Mouse (Mus musculus) ES-Bruce4 (cell line): Measurements from ENCODE around the gene Fgfr2. TPM values are rescaled to one million over a fixed set of nuclear protein-coding genes. Genes with fewer than 3 reads are reported as not detected.

Source experiments
- H3K27ac ChIP-seq: 2 replicates; pipeline ENCODE4 v1.5.1; 2012; ENCODE audit warnings: low read length, inconsistent platforms; ENCODE audit not compliant: insufficient read depth
- H3K27me3 ChIP-seq: 2 replicates; pipeline ENCODE4 v1.6.1; 2012; ENCODE audit warnings: mild to moderate bottlenecking, low read length, inconsistent platforms; ENCODE audit not compliant: control insufficient read depth, poor library complexity, insufficient read depth, severe bottlenecking
- H3K36me3 ChIP-seq: 2 replicates; pipeline ENCODE4 v1.6.1; 2012; ENCODE audit warnings: inconsistent platforms, mild to moderate bottlenecking, low read length, moderate library complexity; ENCODE audit not compliant: control insufficient read depth, poor library complexity, insufficient read depth, severe bottlenecking
- H3K4me1 ChIP-seq: one replicate; pipeline ENCODE4 v1.8.1; 2011; ENCODE audit warnings: low read length; ENCODE audit not compliant: control insufficient read depth, insufficient read depth
- H3K4me3 ChIP-seq: 2 replicates; pipeline ENCODE4 v1.5.1; 2011; ENCODE audit warnings: low read depth, mild to moderate bottlenecking, low read length
- H3K9ac ChIP-seq: 2 replicates; pipeline ENCODE4 v1.6.1; 2012; ENCODE audit warnings: low read depth, mild to moderate bottlenecking, inconsistent platforms; ENCODE audit not compliant: poor library complexity, severe bottlenecking
- H3K9me3 ChIP-seq: replicated peaks from 2 replicates; pipeline ENCODE4 v1.6.1; 2012; ENCODE audit warnings: mild to moderate bottlenecking, low read length, inconsistent platforms; ENCODE audit not compliant: control insufficient read depth, poor library complexity, insufficient read depth, severe bottlenecking
- CTCF ChIP-seq: IDR thresholded peaks from one replicate; pipeline ENCODE4 v1.8.1; 2011; ENCODE audit warnings: low read depth, low read length
- EP300 ChIP-seq: IDR thresholded peaks from 2 replicates; pipeline ENCODE4 v1.6.1; 2011; ENCODE audit warnings: low read depth, low read length; ENCODE audit not compliant: insufficient read depth
- POLR2A ChIP-seq: IDR thresholded peaks from one replicate; pipeline ENCODE4 v1.8.1; 2011; ENCODE audit warnings: low read length; ENCODE audit not compliant: insufficient read depth
- polyA plus RNA-seq: library from polyadenylated mRNA; stranded (reverse); fragments of >200 nt; gene quantifications from 2 replicates; pipeline ENCODE4 v1.2.4, GENCODE M21; 2011; ENCODE audit warnings: low read depth; ENCODE audit not compliant: missing spikeins, insufficient read depth, insufficient read length

Gene Fgfr2
- polyA plus RNA-seq, 1 experiment = 34.8 TPM

- H3K9me3 ChIP-seq = no peaks in the 10 kb centered on the region
- no peak for TF ChIP-seq POLR2A
- TF ChIP-seq EP300 = no peak
- no peak for TF ChIP-seq CTCF
- no peak overlapping the region for H3K9ac ChIP-seq
- H3K27me3 ChIP-seq = no peaks in the 10 kb centered on the region
- H3K4me3 ChIP-seq = no peak overlapping the region
- no peaks in the 10 kb centered on the region for H3K36me3 ChIP-seq
- H3K4me1 ChIP-seq = peaks cover 3% of the 10 kb centered on the region
- no peak overlapping the region for H3K27ac ChIP-seq
Measured at GRCm38 (mm10) chr7:132778630-132779029, 344.5 kb downstream of the Fgfr2 start.

- no peaks in the 10 kb centered on the region for H3K27me3 ChIP-seq
- no peaks in the 10 kb centered on the region for H3K9me3 ChIP-seq
- H3K27ac ChIP-seq = no peak overlapping the region
- H3K9ac ChIP-seq = no peak overlapping the region
- TF ChIP-seq POLR2A = no peak
- no peak for TF ChIP-seq CTCF
- no peak for TF ChIP-seq EP300
- no peaks in the 10 kb centered on the region for H3K36me3 ChIP-seq
- H3K4me1 ChIP-seq = peaks cover 3% of the 10 kb centered on the region
- H3K4me3 ChIP-seq = no peak overlapping the region
Measured at GRCm38 (mm10) chr7:132777728-132778453, 345.3 kb downstream of the Fgfr2 start.

GRCm38 (mm10) chr7:132777117-132777516, 346.0 kb downstream of the Fgfr2 start:
- Histone ChIP-seq H3K27me3 (no peaks in the 10 kb centered on the region), H3K9ac (no peak overlapping the region)

GRCm38 (mm10) chr7:132776338-132777111, 346.6 kb downstream of the Fgfr2 start:
- TF ChIP-seq POLR2A (no peak), EP300 (no peak), CTCF (no peak)
- Histone ChIP-seq H3K4me3 (no peak overlapping the region), H3K4me1 (peaks cover 3% of the 10 kb centered on the region), H3K27ac (no peak overlapping the region), H3K9me3 (no peaks in the 10 kb centered on the region), H3K9ac (no peak overlapping the region), H3K27me3 (no peaks in the 10 kb centered on the region), H3K36me3 (no peaks in the 10 kb centered on the region)

More at GRCm38 (mm10) chr7:132777117-132777516, 346.0 kb downstream of the Fgfr2 start:
- Histone ChIP-seq H3K27ac (no peak overlapping the region), H3K36me3 (no peaks in the 10 kb centered on the region), H3K4me1 (peaks cover 3% of the 10 kb centered on the region), H3K9me3 (no peaks in the 10 kb centered on the region), H3K4me3 (no peak overlapping the region)
- TF ChIP-seq EP300 (no peak), CTCF (no peak), POLR2A (no peak)

GRCm38 (mm10) chr7:132775922-132776321, 347.2 kb downstream of the Fgfr2 start:
- H3K9me3 ChIP-seq = no peaks in the 10 kb centered on the region
- no peak overlapping the region for H3K9ac ChIP-seq
- no peak for TF ChIP-seq EP300
- no peak for TF ChIP-seq POLR2A
- no peak for TF ChIP-seq CTCF
- H3K4me3 ChIP-seq = no peak overlapping the region
- no peaks in the 10 kb centered on the region for H3K36me3 ChIP-seq
- H3K27me3 ChIP-seq = no peaks in the 10 kb centered on the region
- H3K27ac ChIP-seq = no peak overlapping the region
- H3K4me1 ChIP-seq = peaks cover 3% of the 10 kb centered on the region

- Histone ChIP-seq H3K4me1 (no peaks in the 10 kb centered on the region), H3K27me3 (no peaks in the 10 kb centered on the region), H3K9ac (no peak overlapping the region), H3K36me3 (no peaks in the 10 kb centered on the region), H3K9me3 (no peaks in the 10 kb centered on the region), H3K27ac (no peak overlapping the region), H3K4me3 (no peak overlapping the region)
- no peak for TF ChIP-seq CTCF
- TF ChIP-seq POLR2A = no peak
- no peak for TF ChIP-seq EP300
Measured at GRCm38 (mm10) chr7:132775333-132775732, 347.8 kb downstream of the Fgfr2 start.
